ENCODE assay signal across 8 mouse cellular contexts in genomic region chr11:75167643-75168589, GRCm38 (mm10). TPM values are rescaled to one million over a fixed set of nuclear protein-coding genes. Genes with fewer than 3 reads are reported as not detected.
DNase-seq lines count a peak whose midpoint lies in the region; ATAC-seq and TF ChIP-seq lines count a peak whose summit lies in the region.

No protein-coding gene starts in this region.

- H3K9ac ChIP-seq in lung, embryonic 14.5 days = peak overlapping the region; percentile 91
- peak overlapping the region; percentile 74 for H3K9ac ChIP-seq in heart, embryonic 16.5 days (ENCODE audit: low read length)
- H3K9ac ChIP-seq in limb, embryonic 11.5 days (ENCODE audit: low read length) = peak overlapping the region; percentile 68

- no peak for TF ChIP-seq CTCF in lung, embryonic 14.5 days (IDR thresholded peaks at IDR 0.05; ENCODE audit: low read depth)
- TF ChIP-seq CTCF in small intestine, adult 2 months (IDR thresholded peaks at IDR 0.05; ENCODE audit: extremely low read depth, insufficient read length, insufficient replicate concordance, low read depth, low read length) = no peak

- H3K9me3 ChIP-seq in lung, embryonic 14.5 days (ENCODE audit: low read depth, low read length) = no peaks in the 10 kb centered on the region
- H3K9me3 ChIP-seq in embryonic facial prominence, embryonic 10.5 days = no peaks in the 10 kb centered on the region
- H3K9me3 ChIP-seq in heart, embryonic 16.5 days (replicated peaks; ENCODE audit: control insufficient read depth, low read length) = no peaks in the 10 kb centered on the region
- H3K9me3 ChIP-seq in limb, embryonic 11.5 days (ENCODE audit: control insufficient read depth, low read length) = no peaks in the 10 kb centered on the region

- H3K27ac ChIP-seq in lung, embryonic 14.5 days (ENCODE audit: low read depth) = peak overlapping the region; percentile 95
- H3K27ac ChIP-seq in embryonic facial prominence, embryonic 10.5 days (replicated peaks) = peak overlapping the region; percentile 77
- peak overlapping the region; percentile 86 for H3K27ac ChIP-seq in heart, embryonic 16.5 days (ENCODE audit: low read length)
- peak overlapping the region; percentile 59; the same call in 1 of the 2 replicates for H3K27ac ChIP-seq in limb, embryonic 11.5 days (replicated peaks; ENCODE audit: low read depth, low read length)
- peak overlapping the region; percentile 76 for H3K27ac ChIP-seq in small intestine, adult 2 months (ENCODE audit: insufficient read depth, low read depth, low read length)

- peaks cover 4% of the 10 kb centered on the region for H3K4me1 ChIP-seq in lung, embryonic 14.5 days (ENCODE audit: insufficient read depth)
- peaks cover 76% of the 10 kb centered on the region for H3K4me1 ChIP-seq in embryonic facial prominence, embryonic 10.5 days
- peaks cover 51% of the 10 kb centered on the region for H3K4me1 ChIP-seq in heart, embryonic 16.5 days (ENCODE audit: control insufficient read depth, insufficient read depth, low read length)
- peaks cover 38% of the 10 kb centered on the region for H3K4me1 ChIP-seq in limb, embryonic 11.5 days (ENCODE audit: control insufficient read depth, insufficient read depth, low read length)
- H3K4me1 ChIP-seq in small intestine, adult 2 months (ENCODE audit: control insufficient read depth, insufficient read depth, insufficient read length, low read length) = peaks cover 37% of the 10 kb centered on the region

- peak overlapping the region; percentile 76 for H3K4me2 ChIP-seq in lung, embryonic 14.5 days
- peak overlapping the region; percentile 95 for H3K4me2 ChIP-seq in heart, embryonic 16.5 days (ENCODE audit: low read depth, low read length)
- peak overlapping the region; percentile 92 for H3K4me2 ChIP-seq in limb, embryonic 11.5 days (ENCODE audit: low read depth, severe bottlenecking)

- WGBS in lung, embryonic 14.5 days = 4% methylated on average over 45 of the region's 63 CpGs
- WGBS in embryonic facial prominence, embryonic 10.5 days = 3% methylated on average over 63 of the region's 63 CpGs
- WGBS in heart, embryonic 16.5 days = 6% methylated on average over 55 of the region's 63 CpGs
- 4% methylated on average over 48 of the region's 63 CpGs for WGBS in limb, embryonic 11.5 days
- 12% methylated on average over 57 of the region's 63 CpGs for WGBS in small intestine, adult 2 months

- peak; percentile 59 for DNase-seq in lung, embryonic 14.5 days
- no peak for DNase-seq in lung, postnatal 14 days
- DNase-seq in embryonic facial prominence, embryonic 10.5 days (ENCODE audit: low spot score) = peak; percentile 46
- DNase-seq in limb, embryonic 11.5 days (ENCODE audit: low spot score) = peak; percentile 57
- DNase-seq in retina, postnatal 1 day = no peak
- no peak for DNase-seq in urinary bladder, postnatal 36 days (ENCODE audit: low spot score in 2 of 2)

- 0 out of 2 replicates have a peak, but pooled peaks have one; percentile 15 for TF ChIP-seq POLR2A in small intestine, adult 2 months (IDR thresholded peaks at IDR 0.05; ENCODE audit: low read depth, low read length)

- H3K36me3 ChIP-seq in lung, embryonic 14.5 days (ENCODE audit: insufficient read depth) = peaks cover 48% of the 10 kb centered on the region
- H3K36me3 ChIP-seq in embryonic facial prominence, embryonic 10.5 days (replicated peaks) = peaks cover 18% of the 10 kb centered on the region
- H3K36me3 ChIP-seq in heart, embryonic 16.5 days (ENCODE audit: control insufficient read depth, insufficient read depth) = peaks cover 8% of the 10 kb centered on the region; the same call in 1 of the 2 replicates
- H3K36me3 ChIP-seq in limb, embryonic 11.5 days (ENCODE audit: control insufficient read depth, insufficient read depth, low read length) = peaks cover 2% of the 10 kb centered on the region; the same call in 1 of the 2 replicates
- peaks cover 25% of the 10 kb centered on the region for H3K36me3 ChIP-seq in small intestine, adult 2 months (ENCODE audit: control insufficient read depth, insufficient read depth, low read length)

- H3K27me3 ChIP-seq in lung, embryonic 14.5 days (ENCODE audit: insufficient read depth, low read length) = peaks cover 78% of the 10 kb centered on the region
- H3K27me3 ChIP-seq in embryonic facial prominence, embryonic 10.5 days (replicated peaks; ENCODE audit: low read depth, poor library complexity, severe bottlenecking) = peaks cover 100% of the 10 kb centered on the region
- peaks cover 37% of the 10 kb centered on the region for H3K27me3 ChIP-seq in heart, embryonic 16.5 days (ENCODE audit: control insufficient read depth, insufficient read depth, low read length)
- peaks cover 90% of the 10 kb centered on the region for H3K27me3 ChIP-seq in limb, embryonic 11.5 days (ENCODE audit: control insufficient read depth, insufficient read depth, low read length)
- H3K27me3 ChIP-seq in small intestine, adult 2 months (ENCODE audit: control insufficient read depth, insufficient read depth, low read length) = peaks cover 57% of the 10 kb centered on the region

- H3K4me3 ChIP-seq in lung, embryonic 14.5 days (ENCODE audit: low read depth, low read length) = peak overlapping the region; percentile 77
- peak overlapping the region; percentile 58 for H3K4me3 ChIP-seq in embryonic facial prominence, embryonic 10.5 days
- H3K4me3 ChIP-seq in heart, embryonic 16.5 days (ENCODE audit: low read length) = peak overlapping the region; percentile 73
- peak overlapping the region; percentile 54 for H3K4me3 ChIP-seq in limb, embryonic 11.5 days (ENCODE audit: low read depth, low read length)
- H3K4me3 ChIP-seq in small intestine, adult 2 months (ENCODE audit: low read depth, low read length) = peak overlapping the region; percentile 77

- no peak for ATAC-seq in lung, embryonic 14.5 days (ENCODE audit: insufficient read depth)
- 0 out of 2 replicates have a peak, but pooled peaks have one; percentile 3 for ATAC-seq in heart, embryonic 16.5 days (replicated peaks; ENCODE audit: extremely low read depth, insufficient read depth, low FRiP score)
- ATAC-seq in limb, embryonic 11.5 days (ENCODE audit: insufficient number of reproducible peaks, low FRiP score, low TSS enrichment, low read depth) = no peak

RNA-seq across cellular contexts. Expression of gene Hic1, which starts 1.4 kb away (rescaled TPM):
- polyA plus RNA-seq in lung, embryonic 14.5 days (2014; fragmentation: Nextera tagmentation; extraction: Ambion mirVana) = 14.0 and 15.6 TPM in 2 replicates
- 0.23 and 1.3 TPM in 2 replicates for polyA plus RNA-seq in embryonic facial prominence, embryonic 10.5 days (2016; fragmentation: Nextera tagmentation; extraction: Ambion mirVana)
- 7.1 and 9.8 TPM in 2 replicates for polyA plus RNA-seq in heart, embryonic 16.5 days (2015; fragmentation: Nextera tagmentation; extraction: Ambion mirVana)
- 4.1 and 4.5 TPM in 2 replicates for polyA plus RNA-seq in limb, embryonic 11.5 days (2014; fragmentation: Nextera tagmentation; extraction: Ambion mirVana)
- 22.9 and 29.6 TPM in 2 replicates for polyA plus RNA-seq in small intestine, adult 2 months (2012; rRNA removed)

RNA-seq across cellular contexts. Expression of gene Ovca2, which starts 10.7 kb away (rescaled TPM):
- 28.6 and 29.9 TPM in 2 replicates for polyA plus RNA-seq in lung, embryonic 14.5 days (2014; fragmentation: Nextera tagmentation; extraction: Ambion mirVana)
- polyA plus RNA-seq in embryonic facial prominence, embryonic 10.5 days (2016; fragmentation: Nextera tagmentation; extraction: Ambion mirVana) = 35.4 and 36.7 TPM in 2 replicates
- polyA plus RNA-seq in heart, embryonic 16.5 days (2015; fragmentation: Nextera tagmentation; extraction: Ambion mirVana) = 18.4 and 18.7 TPM in 2 replicates
- 38.2 and 39.8 TPM in 2 replicates for polyA plus RNA-seq in limb, embryonic 11.5 days (2014; fragmentation: Nextera tagmentation; extraction: Ambion mirVana)
- 12.8 and 14.2 TPM in 2 replicates for polyA plus RNA-seq in small intestine, adult 2 months (2012; rRNA removed)

RNA-seq across cellular contexts. Expression of gene Dph1, which starts 23.1 kb away (rescaled TPM):
- polyA plus RNA-seq in lung, embryonic 14.5 days (2014; fragmentation: Nextera tagmentation; extraction: Ambion mirVana) = 25.0 and 26.5 TPM in 2 replicates
- polyA plus RNA-seq in embryonic facial prominence, embryonic 10.5 days (2016; fragmentation: Nextera tagmentation; extraction: Ambion mirVana) = 24.9 and 29.2 TPM in 2 replicates
- polyA plus RNA-seq in heart, embryonic 16.5 days (2015; fragmentation: Nextera tagmentation; extraction: Ambion mirVana) = 19.7 and 21.0 TPM in 2 replicates
- 24.1 and 25.5 TPM in 2 replicates for polyA plus RNA-seq in limb, embryonic 11.5 days (2014; fragmentation: Nextera tagmentation; extraction: Ambion mirVana)
- polyA plus RNA-seq in small intestine, adult 2 months (2012; rRNA removed) = 9.9 and 13.7 TPM in 2 replicates

RNA-seq across cellular contexts. Expression of gene Rtn4rl1, which starts 25.7 kb away (rescaled TPM):
- 1.1 and 1.5 TPM in 2 replicates for polyA plus RNA-seq in lung, embryonic 14.5 days (2014; fragmentation: Nextera tagmentation; extraction: Ambion mirVana)
- 1.5 and 2.1 TPM in 2 replicates for polyA plus RNA-seq in embryonic facial prominence, embryonic 10.5 days (2016; fragmentation: Nextera tagmentation; extraction: Ambion mirVana)
- 12.4 and 13.1 TPM in 2 replicates for polyA plus RNA-seq in heart, embryonic 16.5 days (2015; fragmentation: Nextera tagmentation; extraction: Ambion mirVana)
- polyA plus RNA-seq in limb, embryonic 11.5 days (2014; fragmentation: Nextera tagmentation; extraction: Ambion mirVana) = 0.75 and 0.78 TPM in 2 replicates
- polyA plus RNA-seq in small intestine, adult 2 months (2012; rRNA removed) = 8.6 and 11.8 TPM in 2 replicates

Comparison
In these comparisons a context has a peak if more than half of its experiments do, and no peak if none do; other contexts are left out.
1. DNase-seq: peak in lung, embryonic 14.5 days (single experiment), embryonic facial prominence, embryonic 10.5 days (single experiment) and limb, embryonic 11.5 days (single experiment); none in lung, postnatal 14 days (single experiment), retina, postnatal 1 day (single experiment) and urinary bladder, postnatal 36 days (0 of 2).
2. Peak in every context shown above with its lines, with median percentiles within 50 percentile points of each other: H3K27ac ChIP-seq, H3K4me2 ChIP-seq, H3K4me3 ChIP-seq and H3K9ac ChIP-seq.